Comparison of ENCODE assay signal across 8 mouse cellular contexts in genomic region chrX:12007832-12008540, GRCm38 (mm10).
DNase-seq lines count a peak whose midpoint lies in the region; ATAC-seq and TF ChIP-seq lines count a peak whose summit lies in the region.

No protein-coding gene starts in this region.

- H3K4me1 ChIP-seq in erythroblast, embryonic 14.5 days (ENCODE audit: control insufficient read depth): peaks cover 53% of the 10 kb centered on the region
- H3K4me1 ChIP-seq in lung, embryonic 16.5 days (replicated peaks; ENCODE audit: control insufficient read depth, insufficient read depth, low read length): peaks cover 19% of the 10 kb centered on the region
- peaks cover 15% of the 10 kb centered on the region for H3K4me1 ChIP-seq in lung, adult 2 months (ENCODE audit: control insufficient read depth, insufficient read depth, low read length)
- peaks cover 24% of the 10 kb centered on the region for H3K4me1 ChIP-seq in limb, embryonic 11.5 days (ENCODE audit: control insufficient read depth, insufficient read depth, low read length)
- peaks cover 53% of the 10 kb centered on the region for H3K4me1 ChIP-seq in neural tube, embryonic 13.5 days (replicated peaks)

- DNase-seq in lung, adult 2 months: no peak
- DNase-seq in limb, embryonic 11.5 days (ENCODE audit: low spot score): peak; percentile 22
- DNase-seq in spleen, adult 12 weeks (ENCODE audit: low spot score): no peak
- no peak for DNase-seq in left cerebral cortex, postnatal 4 days

- no peaks in the 10 kb centered on the region for H3K36me3 ChIP-seq in erythroblast, embryonic 14.5 days (ENCODE audit: control insufficient read depth)
- no peaks in the 10 kb centered on the region for H3K36me3 ChIP-seq in lung, embryonic 16.5 days (ENCODE audit: control insufficient read depth, insufficient read depth, low read length)
- no peaks in the 10 kb centered on the region for H3K36me3 ChIP-seq in limb, embryonic 11.5 days (ENCODE audit: control insufficient read depth, insufficient read depth, low read length)
- no peaks in the 10 kb centered on the region for H3K36me3 ChIP-seq in neural tube, embryonic 13.5 days

- H3K9ac ChIP-seq in lung, embryonic 16.5 days (ENCODE audit: low read length): no peak overlapping the region
- H3K9ac ChIP-seq in limb, embryonic 11.5 days (ENCODE audit: low read length): no peak overlapping the region
- H3K9ac ChIP-seq in neural tube, embryonic 13.5 days: no peak overlapping the region

- no peak for TF ChIP-seq POLR2A in lung, adult 2 months (IDR thresholded peaks at IDR 0.05; ENCODE audit: borderline replicate concordance, extremely low read depth, low read depth, low read length)

- no peaks in the 10 kb centered on the region for H3K9me3 ChIP-seq in erythroblast, embryonic 14.5 days (ENCODE audit: control insufficient read depth, low read length)
- H3K9me3 ChIP-seq in lung, embryonic 16.5 days (ENCODE audit: control insufficient read depth, low read length): no peaks in the 10 kb centered on the region
- H3K9me3 ChIP-seq in limb, embryonic 11.5 days (ENCODE audit: control insufficient read depth, low read length): no peaks in the 10 kb centered on the region
- no peaks in the 10 kb centered on the region for H3K9me3 ChIP-seq in neural tube, embryonic 13.5 days

- WGBS in lung, embryonic 16.5 days: 31% methylated on average over 11 of the region's 11 CpGs
- 41% methylated on average over 11 of the region's 11 CpGs for WGBS in lung, adult 2 months
- 5% methylated on average over 11 of the region's 11 CpGs for WGBS in limb, embryonic 11.5 days
- 6% methylated on average over 11 of the region's 11 CpGs for WGBS in neural tube, embryonic 13.5 days

- intact Hi-C loops in left cerebral cortex, postnatal 4 days (cut with DNase I): loop anchor here (5.0 kb wide), 1 partner anchor 74 kb away; no protein-coding TSS in a partner anchor

- H3K4me3 ChIP-seq in erythroblast, embryonic 14.5 days (replicated peaks): peak overlapping the region; percentile 71
- H3K4me3 ChIP-seq in lung, embryonic 16.5 days (ENCODE audit: low read length): no peak overlapping the region
- H3K4me3 ChIP-seq in lung, adult 2 months (replicated peaks; ENCODE audit: extremely low read depth, low read depth, low read length): no peak overlapping the region
- H3K4me3 ChIP-seq in limb, embryonic 11.5 days (ENCODE audit: low read depth, low read length): no peak overlapping the region
- no peak overlapping the region for H3K4me3 ChIP-seq in neural tube, embryonic 13.5 days

- ATAC-seq in erythroblast, adult 5-6 weeks (replicated peaks; ENCODE audit: low FRiP score, poor library complexity, severe bottlenecking): no peak
- ATAC-seq in lung, embryonic 16.5 days (ENCODE audit: low read depth): no peak
- no peak for ATAC-seq in limb, embryonic 11.5 days (ENCODE audit: insufficient number of reproducible peaks, low FRiP score, low TSS enrichment, low read depth)
- ATAC-seq in neural tube, embryonic 13.5 days (ENCODE audit: low read depth): no peak

- peak overlapping the region; percentile 75; the same call in 1 of the 2 replicates for H3K4me2 ChIP-seq in lung, embryonic 16.5 days (ENCODE audit: low read depth, low read length)
- peak overlapping the region; percentile 58; the same call in 1 of the 2 replicates for H3K4me2 ChIP-seq in limb, embryonic 11.5 days (ENCODE audit: low read depth, severe bottlenecking)
- peak overlapping the region; percentile 61 for H3K4me2 ChIP-seq in neural tube, embryonic 13.5 days

- peaks cover 28% of the 10 kb centered on the region for H3K27me3 ChIP-seq in erythroblast, embryonic 14.5 days (ENCODE audit: control insufficient read depth)
- H3K27me3 ChIP-seq in lung, embryonic 16.5 days (ENCODE audit: control insufficient read depth, insufficient read depth, low read depth, low read length): peaks cover 18% of the 10 kb centered on the region
- peaks cover 42% of the 10 kb centered on the region for H3K27me3 ChIP-seq in limb, embryonic 11.5 days (ENCODE audit: control insufficient read depth, insufficient read depth, low read length)
- peaks cover 71% of the 10 kb centered on the region for H3K27me3 ChIP-seq in neural tube, embryonic 13.5 days

- TF ChIP-seq CTCF in lung, adult 2 months (IDR thresholded peaks at IDR 0.05; ENCODE audit: insufficient read depth, low read length): no peak

- H3K27ac ChIP-seq in lung, embryonic 16.5 days (ENCODE audit: low read length): no peak overlapping the region
- no peak overlapping the region for H3K27ac ChIP-seq in limb, embryonic 11.5 days (replicated peaks; ENCODE audit: low read depth, low read length)
- H3K27ac ChIP-seq in neural tube, embryonic 13.5 days (replicated peaks): no peak overlapping the region
